Mouse (Mus musculus): Measurements from ENCODE around the gene Gm45233.

GRCm38 (mm10) chr7:43464864-43465343 is 21.0 kb downstream of the Gm45233 start:
- peak; percentile 56; the same call in 1 of the 2 replicates for TF ChIP-seq CTCF (IDR thresholded peaks at IDR 0.05; ENCODE audit: low read depth)
- no peak for TF ChIP-seq EP300 (IDR thresholded peaks at IDR 0.05; ENCODE audit: low read depth)

All from liver, postnatal 0 days (tissue).